Mouse (Mus musculus) limb, embryonic 14.5 days (tissue): Measurements from ENCODE around the gene Cdk12. TPM values are rescaled to one million over a fixed set of nuclear protein-coding genes. Genes with fewer than 3 reads are reported as not detected.
A peak's percentile ranks its signal among the peaks of the same experiment; 100 is the strongest.
"Not testable (repeated sequence)": the region's sequence is repeated elsewhere in the genome, so short reads cannot be mapped to it uniquely, and the experiment has no call there.

Source experiments
- ATAC-seq: fragments of 200-750 bp; cut with Nextera tagmentation; 2 replicates; pipeline ENCODE4 v1.8.0; 2017; ENCODE audit warnings: low read depth, moderate number of reproducible peaks, moderate TSS enrichment; ENCODE audit not compliant: low FRiP score
- DNase-seq: peaks from one replicate; pipeline ENCODE4 v3.0.0-alpha.2; 2015; ENCODE audit warnings: low spot score
- H3K27ac ChIP-seq: fragments of 300-500 bp; sonication (generic); replicated peaks from 2 replicates; pipeline ENCODE4 v1.5.1; 2014; ENCODE audit warnings: low read depth, mild to moderate bottlenecking, low read length, moderate library complexity, mixed read lengths
- H3K27me3 ChIP-seq: fragments of 300-500 bp; sonication (generic); 2 replicates; pipeline ENCODE4 v1.6.1; 2014; ENCODE audit warnings: low read length, mixed read lengths; ENCODE audit not compliant: control insufficient read depth, insufficient read depth
- H3K36me3 ChIP-seq: fragments of 300-500 bp; sonication (generic); 2 replicates; pipeline ENCODE4 v1.6.1; 2014; ENCODE audit warnings: mild to moderate bottlenecking, low read length, moderate library complexity, mixed read lengths; ENCODE audit not compliant: control insufficient read depth, insufficient read depth
- H3K4me1 ChIP-seq: fragments of 300-500 bp; sonication (generic); 2 replicates; pipeline ENCODE4 v1.6.1; 2014; ENCODE audit warnings: antibody characterized with exemption, low read length, mixed read lengths; ENCODE audit not compliant: control insufficient read depth, insufficient read depth
- H3K4me2 ChIP-seq: fragments of 300-500 bp; sonication (generic); replicated peaks from 2 replicates; pipeline ENCODE4 v1.6.1; 2014; ENCODE audit warnings: low read depth, mild to moderate bottlenecking, low read length, moderate library complexity; ENCODE audit not compliant: severe bottlenecking
- H3K4me3 ChIP-seq: fragments of 300-500 bp; sonication (generic); replicated peaks from 2 replicates; pipeline ENCODE4 v1.5.1; 2014; ENCODE audit warnings: low read length
- H3K9ac ChIP-seq: fragments of 300-500 bp; sonication (generic); 2 replicates; pipeline ENCODE4 v1.6.1; 2014; ENCODE audit warnings: mild to moderate bottlenecking, low read depth, low read length, moderate library complexity; ENCODE audit not compliant: severe bottlenecking
- H3K9me3 ChIP-seq: fragments of 300-500 bp; sonication (generic); 2 replicates; pipeline ENCODE4 v1.6.1; 2016; ENCODE audit warnings: low read length; ENCODE audit not compliant: control insufficient read depth
- POLR2A ChIP-seq: fragments of 200-500 bp; IDR thresholded peaks from 2 replicates; pipeline ENCODE4 v1.8.0; 2012; ENCODE audit warnings: inconsistent platforms, mild to moderate bottlenecking, moderate library complexity, borderline replicate concordance; ENCODE audit not compliant: insufficient read depth, insufficient read length; ENCODE audit errors: extremely low read depth
- WGBS: fragments of 180-500 bp; shearing (Covaris S2); extraction: QIAGEN DNeasy Blood & Tissue Kit; methylation state at CpG from one replicate; pipeline ENCODE4 v1.1.7; 2014; 5-methylcytosine and 5-hydroxymethylcytosine counted together
- polyA plus RNA-seq, 2 experiments: library from polyadenylated mRNA; depleted of rRNA in 1 of 2; stranded (reverse) in 1 of 2; unstranded in 1 of 2; fragments of >200 nt; fragmentation: Nextera tagmentation in 1 of 2; extraction: Ambion mirVana in 1 of 2; gene quantifications; 2 replicates each; pipeline versions ENCODE4 v1.2.1 to v1.2.3; 2012 to 2014

The Cdk12 gene
- polyA plus RNA-seq (2012; rRNA removed) (25.7 and 27.0 TPM in 2 replicates), polyA plus RNA-seq (2014; fragmentation: Nextera tagmentation; extraction: Ambion mirVana) (13.6 and 14.5 TPM in 2 replicates)

- Histone ChIP-seq H3K4me1 (peaks cover 5% of the 10 kb centered on the region; the same call in 1 of the 2 replicates), H3K9ac (peak within 1 kb of the TSS; percentile 100), H3K27me3 (no peaks in the 10 kb centered on the region), H3K4me3 (peak within 1 kb of the TSS; percentile 96), H3K9me3 (no peaks in the 10 kb centered on the region), H3K27ac (peak within 1 kb of the TSS; percentile 100), H3K36me3 (peaks cover 5% of the 10 kb centered on the region; the same call in 1 of the 2 replicates), H3K4me2 (peak within 1 kb of the TSS; percentile 90)
- DNase-seq, result peak; percentile 99
- WGBS, result under 1% methylated on average over 51 of the region's 63 CpGs
- TF ChIP-seq POLR2A, result peak; percentile 89; the same call in 1 of the 2 replicates
- peak; percentile 93 for ATAC-seq
Measured at GRCm38 (mm10) chr11:98202641-98203350, at the start of gene Cdk12. TSS of gene Cdk12 (plus strand) at chr11:98203059.

GRCm38 (mm10) chr11:98155094-98155493, 47.8 kb upstream of the Cdk12 start:
- Histone ChIP-seq H3K36me3 (peaks cover 63% of the 10 kb centered on the region), H3K4me1 (0 out of 2 replicates have a peak, but pooled peaks cover 2% of the 10 kb centered on the region), H3K4me3 (no peak overlapping the region), H3K27me3 (no peaks in the 10 kb centered on the region), H3K4me2 (no peak overlapping the region), H3K9me3 (no peaks in the 10 kb centered on the region), H3K27ac (no peak overlapping the region), H3K9ac (no peak overlapping the region)
- DNase-seq (no peak), ATAC-seq (no peak)
- WGBS, result 85% methylated on average over 6 of the region's 6 CpGs
- TF ChIP-seq POLR2A, result no peak

DNA sequence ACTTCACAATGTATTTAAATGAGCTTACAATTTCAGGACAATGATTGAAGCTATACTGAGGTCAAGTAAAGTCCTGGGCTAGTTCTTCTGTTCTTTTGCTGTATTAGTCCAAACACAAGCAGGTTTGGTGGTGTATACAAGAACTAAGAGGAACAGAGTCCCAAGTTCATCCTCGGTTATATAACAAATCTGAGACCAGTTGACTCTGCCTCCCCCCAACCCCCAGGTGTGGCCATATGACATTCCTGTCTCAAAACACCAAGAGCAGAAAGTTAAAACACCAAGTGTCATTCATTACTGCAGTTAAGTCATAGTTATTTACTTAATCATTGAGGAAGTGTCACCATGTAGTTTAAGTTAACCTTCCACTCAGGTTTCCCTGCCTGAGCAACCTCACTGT, 34.5 kb upstream of the Cdk12 start:
- TF ChIP-seq POLR2A, result no peak
- peaks cover 87% of the 10 kb centered on the region for H3K36me3 ChIP-seq
- WGBS, result 88% methylated on average over 1 of the region's 1 CpGs
- no peak overlapping the region for H3K4me2 ChIP-seq
- no peak for ATAC-seq
- no peaks in the 10 kb centered on the region for H3K9me3 ChIP-seq
- no peaks in the 10 kb centered on the region for H3K27me3 ChIP-seq
- H3K4me3 ChIP-seq, result no peak overlapping the region
- DNase-seq, result no peak
- H3K9ac ChIP-seq, result no peak overlapping the region
- no peak overlapping the region for H3K27ac ChIP-seq
- H3K4me1 ChIP-seq, result no peaks in the 10 kb centered on the region

- not testable (repeated sequence) for DNase-seq, H3K4me2 ChIP-seq, H3K27me3 ChIP-seq, H3K4me3 ChIP-seq, H3K4me1 ChIP-seq, H3K9ac ChIP-seq, H3K27ac ChIP-seq, ATAC-seq, H3K9me3 ChIP-seq
- WGBS, result 96% methylated on average over 3 of the region's 3 CpGs
- peaks cover 81% of the 10 kb centered on the region for H3K36me3 ChIP-seq
Measured at GRCm38 (mm10) chr11:98182149-98182548, 20.7 kb upstream of the Cdk12 start.

DNA sequence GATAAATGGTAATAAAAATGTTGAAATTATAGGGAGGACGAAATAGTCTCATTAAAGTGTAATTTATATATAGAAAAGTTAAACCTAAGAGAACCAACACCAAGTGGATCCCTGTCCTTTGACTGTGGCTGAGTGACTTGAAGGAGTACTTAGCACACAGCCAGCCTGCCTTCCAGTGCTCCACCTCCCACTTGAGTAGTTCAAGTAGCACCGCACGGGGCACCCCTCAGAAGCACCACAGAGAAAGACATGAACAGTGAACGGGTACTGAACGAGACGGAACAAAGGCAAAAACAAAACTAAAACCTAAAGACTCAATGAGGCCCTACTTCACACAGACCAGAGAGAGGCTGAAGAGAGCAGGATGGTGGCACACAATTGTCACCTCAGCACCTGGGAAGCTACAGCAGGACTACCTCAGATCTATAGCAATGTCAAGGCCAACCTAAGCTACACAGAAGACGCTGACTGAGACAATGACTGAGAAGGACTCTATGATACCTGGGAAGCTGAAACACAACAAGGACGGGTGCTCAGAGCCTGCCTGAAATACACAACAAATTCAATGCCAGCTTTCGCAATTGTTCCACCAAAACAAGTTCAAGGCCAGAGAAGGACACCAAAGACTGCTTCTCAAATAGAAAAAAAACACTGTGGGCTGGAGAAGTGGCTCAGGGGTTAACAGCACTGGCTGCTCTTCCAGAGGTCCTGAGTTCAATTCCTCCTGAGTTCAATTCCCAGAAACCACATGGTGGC, 15.0 kb upstream of the Cdk12 start:
- Histone ChIP-seq H3K36me3 (peaks cover 63% of the 10 kb centered on the region), H3K4me2 (no peak overlapping the region), H3K4me1 (peaks cover 7% of the 10 kb centered on the region), H3K9me3 (no peaks in the 10 kb centered on the region), H3K9ac (no peak overlapping the region), H3K27me3 (no peaks in the 10 kb centered on the region), H3K4me3 (no peak overlapping the region), H3K27ac (no peak overlapping the region)
- no peak for ATAC-seq
- no peak for DNase-seq
- TF ChIP-seq POLR2A, result no peak
- WGBS, result 93% methylated on average over 9 of the region's 9 CpGs
